Mouse (Mus musculus) small intestine, adult 2 months (tissue): ENCODE measurements around the gene Rcsd1. TPM values are rescaled to one million over a fixed set of nuclear protein-coding genes. Genes with fewer than 3 reads are reported as not detected.

Experiments
- H3K27ac ChIP-seq: fragments of 200-500 bp; 2 replicates; pipeline ENCODE4 v1.5.1; 2012; ENCODE audit warnings: low read depth, low read length, control low read depth, inconsistent platforms; ENCODE audit not compliant: insufficient read depth
- H3K27me3 ChIP-seq: fragments of 200-500 bp; 2 replicates; pipeline ENCODE4 v1.6.1; 2012; ENCODE audit warnings: mild to moderate bottlenecking, moderate library complexity, low read length, inconsistent platforms; ENCODE audit not compliant: control insufficient read depth, insufficient read depth
- H3K36me3 ChIP-seq: fragments of 200-500 bp; 2 replicates; pipeline ENCODE4 v1.6.1; 2012; ENCODE audit warnings: mild to moderate bottlenecking, low read length, control low read depth, inconsistent platforms; ENCODE audit not compliant: control insufficient read depth, insufficient read depth
- H3K4me1 ChIP-seq: fragments of 200-500 bp; 2 replicates; pipeline ENCODE4 v1.6.1; 2012; ENCODE audit warnings: low read length, inconsistent platforms, mixed read lengths; ENCODE audit not compliant: control insufficient read depth, insufficient read depth, insufficient read length
- H3K4me3 ChIP-seq: fragments of 200-500 bp; 2 replicates; pipeline ENCODE4 v1.5.1; 2012; ENCODE audit warnings: low read depth, mild to moderate bottlenecking, control low read depth, inconsistent platforms, low read length, moderate library complexity
- CTCF ChIP-seq: fragments of 200-500 bp; IDR thresholded peaks from 2 replicates; pipeline ENCODE4 v1.5.1; 2012; ENCODE audit warnings: low read depth, mild to moderate bottlenecking, control low read depth, inconsistent platforms, low read length, moderate library complexity, mixed read lengths; ENCODE audit not compliant: insufficient replicate concordance, insufficient read length; ENCODE audit errors: extremely low read depth
- POLR2A ChIP-seq: fragments of 200-500 bp; IDR thresholded peaks from 2 replicates; pipeline ENCODE4 v1.6.1; 2012; ENCODE audit warnings: low read depth, mild to moderate bottlenecking, control low read depth, inconsistent platforms, low read length, moderate library complexity
- WGBS: fragments of 180-500 bp; shearing (Covaris S2); methylation state at CpG from one replicate; pipeline ENCODE4 v1.1.7; 2018; 5-methylcytosine and 5-hydroxymethylcytosine counted together
- polyA plus RNA-seq: library from polyadenylated mRNA; depleted of rRNA; stranded (reverse); fragments of >200 nt; gene quantifications from 2 replicates; pipeline ENCODE4 v1.2.3, GENCODE M21; 2012

The Rcsd1 gene
- polyA plus RNA-seq, 1 experiment, result 9.2 TPM

GRCm38 (mm10) chr1:165625896-165626295, 83.7 kb downstream of the Rcsd1 start:
- H3K27ac ChIP-seq, result no peak overlapping the region
- WGBS, result 69% methylated on average over 5 of the region's 5 CpGs
- H3K4me1 ChIP-seq, result peaks cover 10% of the 10 kb centered on the region
- no peaks in the 10 kb centered on the region for H3K36me3 ChIP-seq
- H3K27me3 ChIP-seq, result no peaks in the 10 kb centered on the region
- H3K4me3 ChIP-seq, result no peak overlapping the region
- TF ChIP-seq CTCF (no peak), POLR2A (no peak)

GRCm38 (mm10) chr1:165625058-165625457, 84.5 kb downstream of the Rcsd1 start:
- Histone ChIP-seq H3K4me1 (peaks cover 9% of the 10 kb centered on the region), H3K36me3 (no peaks in the 10 kb centered on the region), H3K27me3 (no peaks in the 10 kb centered on the region), H3K27ac (no peak overlapping the region), H3K4me3 (no peak overlapping the region)
- WGBS, result 76% methylated on average over 5 of the region's 5 CpGs
- TF ChIP-seq CTCF (no peak), POLR2A (no peak)

GRCm38 (mm10) chr1:165618201-165618624, 91.3 kb downstream of the Rcsd1 start:
- TF ChIP-seq POLR2A, result no peak
- TF ChIP-seq CTCF, result no peak
- H3K4me1 ChIP-seq, result peaks cover 11% of the 10 kb centered on the region; the same call in 1 of the 2 replicates
- peaks cover 4% of the 10 kb centered on the region; the same call in 1 of the 2 replicates for H3K36me3 ChIP-seq
- no peaks in the 10 kb centered on the region for H3K27me3 ChIP-seq
- no peak overlapping the region for H3K27ac ChIP-seq
- 63% methylated on average over 9 of the region's 9 CpGs for WGBS
- H3K4me3 ChIP-seq, result no peak overlapping the region

- Histone ChIP-seq H3K4me3 (no peak overlapping the region), H3K27ac (peak overlapping the region; percentile 54), H3K27me3 (no peaks in the 10 kb centered on the region), H3K4me1 (peaks cover 11% of the 10 kb centered on the region; the same call in 1 of the 2 replicates), H3K36me3 (peaks cover 4% of the 10 kb centered on the region; the same call in 1 of the 2 replicates)
- WGBS, result 10% methylated on average over 15 of the region's 15 CpGs
- TF ChIP-seq CTCF (no peak), POLR2A (no peak)
These were observed 92.2 kb downstream of the Rcsd1 start for GRCm38 (mm10) chr1:165617166-165617891.

GRCm38 (mm10) chr1:165616652-165617051, 92.9 kb downstream of the Rcsd1 start:
- H3K4me3 ChIP-seq, result no peak overlapping the region
- peak overlapping the region; percentile 54 for H3K27ac ChIP-seq
- H3K4me1 ChIP-seq, result peaks cover 11% of the 10 kb centered on the region; the same call in 1 of the 2 replicates
- H3K27me3 ChIP-seq, result no peaks in the 10 kb centered on the region
- WGBS, result 15% methylated on average over 7 of the region's 7 CpGs
- peaks cover 4% of the 10 kb centered on the region; the same call in 1 of the 2 replicates for H3K36me3 ChIP-seq
- TF ChIP-seq CTCF, result no peak
- no peak for TF ChIP-seq POLR2A

GRCm38 (mm10) chr1:165614793-165615192, 94.8 kb downstream of the Rcsd1 start:
- 92% methylated on average over 3 of the region's 3 CpGs for WGBS
- Histone ChIP-seq H3K27me3 (no peaks in the 10 kb centered on the region), H3K36me3 (peaks cover 4% of the 10 kb centered on the region; the same call in 1 of the 2 replicates), H3K27ac (no peak overlapping the region), H3K4me3 (no peak overlapping the region), H3K4me1 (peaks cover 11% of the 10 kb centered on the region; the same call in 1 of the 2 replicates)
- no peak for TF ChIP-seq CTCF
- no peak for TF ChIP-seq POLR2A

GRCm38 (mm10) chr1:165613926-165614325, 95.6 kb downstream of the Rcsd1 start:
- H3K36me3 ChIP-seq, result peaks cover 4% of the 10 kb centered on the region; the same call in 1 of the 2 replicates
- H3K4me1 ChIP-seq, result peaks cover 14% of the 10 kb centered on the region; the same call in 1 of the 2 replicates
- no peaks in the 10 kb centered on the region for H3K27me3 ChIP-seq
- no peak overlapping the region for H3K27ac ChIP-seq
- no peak overlapping the region for H3K4me3 ChIP-seq
- WGBS, result 65% methylated on average over 4 of the region's 4 CpGs
- TF ChIP-seq CTCF (no peak), POLR2A (no peak)
